Mouse (Mus musculus) hindbrain, postnatal 0 days (tissue): ENCODE data around the gene Ssbp4. TPM values are rescaled to one million over a fixed set of nuclear protein-coding genes. Genes with fewer than 3 reads are reported as not detected.

ENCODE experiments used
- ATAC-seq: fragments of 200-750 bp; cut with Nextera tagmentation; 2 replicates; pipeline ENCODE4 v1.8.0; 2017; ENCODE audit warnings: mild to moderate bottlenecking, moderate TSS enrichment, moderate library complexity
- DNase-seq: peaks from one replicate; pipeline ENCODE4 v3.0.0-alpha.2; 2015; ENCODE audit warnings: low spot score
- H3K27ac ChIP-seq: fragments of 300-500 bp; sonication (generic); 2 replicates; pipeline ENCODE4 v1.5.1; 2014; ENCODE audit warnings: mild to moderate bottlenecking
- H3K27me3 ChIP-seq: fragments of 300-500 bp; sonication (generic); 2 replicates; pipeline ENCODE4 v1.6.1; 2014; ENCODE audit warnings: low read length, mixed read lengths; ENCODE audit not compliant: insufficient read depth
- H3K36me3 ChIP-seq: fragments of 300-500 bp; sonication (generic); 2 replicates; pipeline ENCODE4 v1.6.1; 2014; ENCODE audit warnings: low read length, mixed read lengths; ENCODE audit not compliant: insufficient read depth
- H3K4me1 ChIP-seq: fragments of 300-500 bp; sonication (generic); 2 replicates; pipeline ENCODE4 v1.6.1; 2014; ENCODE audit warnings: antibody characterized with exemption, low read length, mixed read lengths; ENCODE audit not compliant: insufficient read depth
- H3K4me2 ChIP-seq: fragments of 300-500 bp; sonication (generic); 2 replicates; pipeline ENCODE4 v1.6.1; 2014; ENCODE audit warnings: low read depth, mild to moderate bottlenecking, low read length, moderate library complexity, mixed read lengths
- H3K4me3 ChIP-seq: fragments of 300-500 bp; sonication (generic); 2 replicates; pipeline ENCODE4 v1.5.1; 2014; ENCODE audit warnings: low read length
- H3K9ac ChIP-seq: fragments of 300-500 bp; sonication (generic); replicated peaks from 2 replicates; pipeline ENCODE4 v1.6.1; 2014; ENCODE audit warnings: mild to moderate bottlenecking, low read length, moderate library complexity, mixed read lengths
- H3K9me3 ChIP-seq: fragments of 300-500 bp; sonication (generic); 2 replicates; pipeline ENCODE4 v1.6.1; 2016; ENCODE audit warnings: low read length, mixed read lengths
- CTCF ChIP-seq: IDR thresholded peaks from 2 replicates; pipeline ENCODE4 v1.5.1; 2016; ENCODE audit warnings: antibody characterized with exemption, control low read depth, low read depth
- WGBS: fragments of 180-500 bp; shearing (Covaris S2); extraction: QIAGEN DNeasy Blood & Tissue Kit; methylation state at CpG from one replicate; pipeline ENCODE4 v1.1.7; 2014; 5-methylcytosine and 5-hydroxymethylcytosine counted together
- polyA plus RNA-seq: library from polyadenylated mRNA; unstranded; fragments of >200 nt; fragmentation: Nextera tagmentation; extraction: Ambion mirVana; gene quantifications from 2 replicates; pipeline ENCODE4 v1.2.1, GENCODE M21; 2015
- total RNA-seq: library from RNA; depleted of rRNA; stranded (reverse); fragments of >200 nt; gene quantifications from 2 replicates; pipeline ENCODE4 v1.2.3, GENCODE M21; 2014

Gene Ssbp4
- total and polyA plus RNA-seq, 2 experiments from 2014 or later, result 188 to 248 TPM

DNA sequence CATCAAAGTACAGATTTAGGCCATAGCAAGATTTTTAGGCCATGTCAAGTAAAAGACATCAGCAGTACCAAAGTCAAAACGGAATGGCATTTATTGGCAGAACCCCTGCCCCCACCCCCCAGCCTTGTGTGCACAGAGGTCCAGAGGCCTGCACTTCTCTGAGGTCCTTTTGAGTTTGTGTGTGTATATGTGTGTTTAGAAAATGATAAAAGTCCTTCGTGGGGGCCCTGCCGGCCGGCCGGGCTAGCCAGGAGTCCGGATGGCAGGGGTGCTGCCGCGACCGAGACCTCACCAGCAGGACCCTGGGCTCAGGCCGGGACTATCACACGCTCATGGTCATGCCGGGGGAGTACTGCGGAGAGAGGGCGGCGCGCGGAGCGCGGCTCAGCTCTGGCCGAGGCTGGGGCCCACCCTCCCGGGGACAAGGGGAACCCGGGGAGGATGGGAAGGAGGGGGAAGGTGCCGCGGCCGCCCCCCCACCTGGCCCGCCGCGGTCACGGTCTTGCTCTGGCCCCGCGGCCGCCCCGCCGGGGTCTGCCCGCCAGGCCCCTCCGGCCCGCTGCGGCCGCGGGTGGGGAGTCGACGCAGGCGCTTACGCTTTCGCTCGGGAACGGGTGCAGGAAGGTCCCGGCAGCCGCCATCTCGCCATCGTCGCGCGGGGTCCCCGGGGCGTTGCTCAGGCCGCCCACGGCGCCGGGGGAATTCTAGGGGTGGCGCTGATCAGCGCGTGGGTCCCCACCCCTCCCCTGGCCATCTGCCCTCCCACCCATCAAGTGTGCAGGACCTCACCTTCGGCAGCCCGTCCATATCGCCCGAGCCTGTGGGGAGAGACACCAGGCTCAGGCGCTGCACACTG is 11.0 kb downstream of the Ssbp4 start:
- 15% methylated on average over 56 of the region's 68 CpGs for WGBS
- Histone ChIP-seq H3K27me3 (no peaks in the 10 kb centered on the region), H3K9me3 (no peaks in the 10 kb centered on the region), H3K4me2 (peak overlapping the region; percentile 59), H3K27ac (no peak overlapping the region), H3K36me3 (no peaks in the 10 kb centered on the region), H3K9ac (peak overlapping the region; percentile 53), H3K4me1 (peaks cover 34% of the 10 kb centered on the region), H3K4me3 (peak overlapping the region; percentile 31)
- no peak for TF ChIP-seq CTCF
- DNase-seq (peak; percentile 25), ATAC-seq (no peak)

DNA sequence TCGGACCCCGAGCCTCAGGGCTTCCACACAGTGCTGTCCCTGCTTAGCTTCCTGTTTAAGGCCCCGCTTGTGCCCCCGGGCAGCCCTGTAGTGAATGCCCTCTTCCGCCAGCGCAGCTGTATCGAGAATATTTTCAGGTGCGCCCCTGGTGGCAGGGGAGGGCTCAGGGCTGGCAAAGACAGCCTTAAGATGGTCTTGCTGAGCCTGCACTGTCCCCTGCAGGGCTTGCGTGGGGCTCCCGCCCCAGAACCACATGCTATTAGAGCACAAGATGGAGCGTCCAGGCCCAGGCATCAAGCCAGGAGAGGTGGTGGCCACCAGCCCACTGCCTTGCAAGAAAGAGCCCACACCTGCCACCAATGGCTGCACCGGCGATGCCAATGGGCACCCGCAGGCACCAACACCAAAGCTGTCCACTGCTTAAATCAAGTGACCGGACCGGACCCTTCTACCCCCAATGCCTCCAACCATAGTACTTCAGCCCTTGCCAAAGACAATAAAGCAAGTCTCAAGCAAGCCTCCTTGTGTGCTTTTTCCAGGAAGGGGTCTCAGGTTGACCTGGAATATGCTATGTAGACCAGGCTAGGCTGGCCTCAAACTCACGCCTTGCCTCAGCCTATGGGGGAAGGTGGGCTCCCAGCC is 11.8 kb downstream of the Ssbp4 start:
- peaks cover 1% of the 10 kb centered on the region; the same call in 1 of the 2 replicates for H3K36me3 ChIP-seq
- H3K27me3 ChIP-seq, result no peaks in the 10 kb centered on the region
- peak; percentile 55 for DNase-seq
- no peak overlapping the region for H3K27ac ChIP-seq
- H3K4me3 ChIP-seq, result no peak overlapping the region
- no peak for ATAC-seq
- peak; percentile 59 for TF ChIP-seq CTCF
- WGBS, result 70% methylated on average over 17 of the region's 17 CpGs
- peaks cover 34% of the 10 kb centered on the region for H3K4me1 ChIP-seq
- no peak overlapping the region for H3K4me2 ChIP-seq
- H3K9me3 ChIP-seq, result no peaks in the 10 kb centered on the region
- no peak overlapping the region for H3K9ac ChIP-seq

DNA sequence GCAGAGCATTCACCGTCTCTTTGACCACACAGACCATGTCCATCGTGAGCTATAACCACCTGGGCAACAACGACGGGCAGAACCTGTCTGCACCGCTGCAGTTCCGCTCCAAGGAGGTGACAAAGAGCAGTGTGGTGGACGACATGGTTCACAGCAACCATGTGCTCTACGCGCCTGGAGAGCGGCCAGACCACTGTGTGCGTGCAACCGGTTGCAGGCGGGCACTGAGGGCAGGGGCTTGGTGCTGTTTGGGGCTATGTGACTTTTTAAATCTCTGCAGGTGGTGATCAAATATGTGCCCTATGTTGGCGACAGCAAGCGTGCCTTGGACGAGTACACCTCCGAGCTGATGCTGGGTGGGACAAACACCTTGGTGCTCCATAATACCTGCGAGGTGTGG is 12.5 kb downstream of the Ssbp4 start:
- no peak overlapping the region for H3K4me3 ChIP-seq
- H3K4me1 ChIP-seq, result peaks cover 31% of the 10 kb centered on the region
- 88% methylated on average over 18 of the region's 18 CpGs for WGBS
- no peaks in the 10 kb centered on the region for H3K27me3 ChIP-seq
- H3K27ac ChIP-seq, result no peak overlapping the region
- H3K4me2 ChIP-seq, result no peak overlapping the region
- no peak for TF ChIP-seq CTCF
- H3K9ac ChIP-seq, result no peak overlapping the region
- ATAC-seq (no peak), DNase-seq (no peak)
- no peaks in the 10 kb centered on the region for H3K9me3 ChIP-seq
- H3K36me3 ChIP-seq, result peaks cover 7% of the 10 kb centered on the region; the same call in 1 of the 2 replicates

DNA sequence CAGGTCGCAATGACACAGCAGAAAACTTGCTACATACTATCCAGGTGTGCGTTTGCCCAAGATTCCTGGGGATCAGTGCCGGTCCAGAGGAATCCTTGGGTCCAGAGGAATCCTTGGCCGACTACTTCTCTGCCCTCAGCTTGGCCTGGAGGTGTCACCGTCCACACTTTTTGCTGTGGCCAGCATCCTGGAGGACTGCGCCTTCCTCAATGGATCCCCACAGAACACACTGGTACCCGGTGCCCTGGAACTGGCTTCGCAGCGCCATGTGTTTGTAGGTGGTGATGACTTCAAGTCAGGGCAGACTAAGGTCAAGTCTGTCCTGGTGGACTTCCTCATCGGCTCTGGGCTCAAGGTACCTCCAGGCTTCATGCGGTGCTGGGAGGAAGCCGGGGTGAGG is 12.9 kb downstream of the Ssbp4 start:
- Histone ChIP-seq H3K27ac (no peak overlapping the region), H3K4me3 (no peak overlapping the region; the same call in 1 of the 2 replicates), H3K27me3 (no peaks in the 10 kb centered on the region), H3K4me1 (peaks cover 27% of the 10 kb centered on the region), H3K9me3 (no peaks in the 10 kb centered on the region), H3K9ac (no peak overlapping the region), H3K4me2 (peak overlapping the region; percentile 96; the same call in 1 of the 2 replicates), H3K36me3 (peaks cover 8% of the 10 kb centered on the region; the same call in 1 of the 2 replicates)
- no peak for ATAC-seq
- no peak for TF ChIP-seq CTCF
- 95% methylated on average over 12 of the region's 12 CpGs for WGBS
- no peak for DNase-seq

DNA sequence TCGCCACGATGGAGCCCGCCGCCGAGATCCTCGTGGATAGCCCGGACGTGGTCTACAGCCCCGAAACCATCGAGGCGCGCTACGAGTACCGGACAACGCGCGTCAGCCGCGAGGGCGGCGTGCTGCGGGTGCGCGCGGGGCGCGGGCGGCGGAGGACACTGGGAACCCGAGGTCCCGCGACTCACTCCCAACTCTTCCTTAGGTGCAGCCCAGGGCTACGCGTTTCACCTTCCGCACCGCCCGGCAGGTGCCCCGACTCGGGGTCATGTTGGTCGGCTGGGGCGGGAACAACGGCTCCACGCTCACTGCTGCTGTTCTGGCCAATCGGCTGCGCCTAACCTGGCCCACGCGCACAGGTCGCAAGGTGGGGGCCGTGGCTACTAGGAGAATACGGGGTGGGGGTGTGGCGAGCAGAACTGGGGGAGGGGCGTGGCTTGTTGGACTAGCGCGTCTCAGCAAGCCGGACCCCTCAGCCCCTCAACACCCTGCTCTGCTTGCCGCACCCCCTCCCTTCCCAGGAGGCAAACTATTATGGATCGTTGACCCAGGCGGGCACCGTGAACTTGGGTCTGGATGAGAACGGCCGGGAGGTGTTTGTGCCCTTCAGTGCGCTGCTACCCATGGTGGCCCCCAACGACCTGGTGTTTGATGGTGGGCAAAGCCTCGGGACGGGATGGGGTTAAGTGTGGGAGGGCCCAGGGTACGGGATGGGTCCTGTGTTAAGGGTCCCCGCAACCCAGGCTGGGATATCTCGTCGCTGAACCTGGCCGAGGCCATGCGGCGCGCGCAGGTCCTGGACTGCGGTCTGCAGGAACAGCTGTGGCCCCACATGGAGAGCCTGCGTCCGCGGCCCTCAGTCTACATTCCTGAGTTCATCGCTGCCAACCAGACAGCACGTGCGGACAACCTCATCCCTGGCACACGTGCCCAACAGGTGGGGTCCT is 13.8 kb downstream of the Ssbp4 start:
- 9% methylated on average over 82 of the region's 82 CpGs for WGBS
- DNase-seq, result peak; percentile 55
- peaks cover 19% of the 10 kb centered on the region for H3K4me1 ChIP-seq
- peaks cover 15% of the 10 kb centered on the region; the same call in 1 of the 2 replicates for H3K36me3 ChIP-seq
- TF ChIP-seq CTCF, result no peak
- H3K27ac ChIP-seq, result peak overlapping the region; percentile 75; the same call in 1 of the 2 replicates
- no peaks in the 10 kb centered on the region for H3K9me3 ChIP-seq
- peak overlapping the region; percentile 54 for H3K4me3 ChIP-seq
- peak; percentile 19 for ATAC-seq
- peak overlapping the region; percentile 96 for H3K4me2 ChIP-seq
- H3K27me3 ChIP-seq, result no peaks in the 10 kb centered on the region
- H3K9ac ChIP-seq, result peak overlapping the region; percentile 53
